Mouse (Mus musculus): ENCODE measurements around the gene Eif4a3. TPM values are rescaled to one million over a fixed set of nuclear protein-coding genes. Genes with fewer than 3 reads are reported as not detected.
"Not testable (repeated sequence)": the region's sequence is repeated elsewhere in the genome, so short reads cannot be mapped to it uniquely, and the experiment has no call there.

Eif4a3 gene
- polyA plus RNA-seq, 2 experiments from 2014 or later, result 170 to 190 TPM

DNA sequence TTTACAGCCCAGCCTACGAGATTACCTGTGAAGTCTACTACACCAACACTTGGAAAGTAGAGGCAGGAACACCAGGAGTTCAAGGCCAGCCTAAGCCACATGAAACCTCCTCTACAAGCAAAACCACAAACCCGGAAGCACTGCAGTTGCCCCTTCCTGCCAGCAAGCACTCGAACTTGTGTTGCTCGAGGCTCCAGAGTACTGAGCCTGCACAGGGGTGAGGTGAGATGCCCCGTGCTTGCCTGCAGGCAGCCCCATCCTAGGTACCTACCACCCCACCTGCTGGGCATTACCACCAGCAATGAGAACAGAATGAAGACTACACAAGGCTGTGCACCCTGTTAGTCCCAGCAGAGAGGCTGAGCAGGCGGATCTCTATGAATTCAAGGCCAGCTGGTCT lies 1.9 kb downstream of the Eif4a3 start:
- ATAC-seq, result no peak

DNA sequence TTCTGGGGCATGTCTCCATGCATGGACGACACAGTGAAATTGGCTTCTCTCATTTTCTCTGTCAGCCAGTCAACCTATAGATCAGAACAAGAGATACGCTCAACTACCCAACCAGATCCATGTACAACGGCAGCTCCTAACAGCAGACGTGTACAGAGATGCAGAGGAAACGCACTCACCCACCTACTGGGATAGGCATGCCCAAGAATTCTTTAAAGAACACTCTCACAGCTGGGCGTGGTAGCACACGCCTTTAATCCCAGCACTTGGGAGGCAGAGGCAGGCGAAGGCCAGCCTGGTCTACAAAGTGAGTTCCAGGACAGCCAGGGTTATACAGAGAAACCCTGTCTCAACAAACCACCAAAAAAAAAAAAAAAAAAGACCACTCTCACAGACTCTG lies 7.0 kb downstream of the Eif4a3 start:
- not testable (repeated sequence) for ATAC-seq

DNA sequence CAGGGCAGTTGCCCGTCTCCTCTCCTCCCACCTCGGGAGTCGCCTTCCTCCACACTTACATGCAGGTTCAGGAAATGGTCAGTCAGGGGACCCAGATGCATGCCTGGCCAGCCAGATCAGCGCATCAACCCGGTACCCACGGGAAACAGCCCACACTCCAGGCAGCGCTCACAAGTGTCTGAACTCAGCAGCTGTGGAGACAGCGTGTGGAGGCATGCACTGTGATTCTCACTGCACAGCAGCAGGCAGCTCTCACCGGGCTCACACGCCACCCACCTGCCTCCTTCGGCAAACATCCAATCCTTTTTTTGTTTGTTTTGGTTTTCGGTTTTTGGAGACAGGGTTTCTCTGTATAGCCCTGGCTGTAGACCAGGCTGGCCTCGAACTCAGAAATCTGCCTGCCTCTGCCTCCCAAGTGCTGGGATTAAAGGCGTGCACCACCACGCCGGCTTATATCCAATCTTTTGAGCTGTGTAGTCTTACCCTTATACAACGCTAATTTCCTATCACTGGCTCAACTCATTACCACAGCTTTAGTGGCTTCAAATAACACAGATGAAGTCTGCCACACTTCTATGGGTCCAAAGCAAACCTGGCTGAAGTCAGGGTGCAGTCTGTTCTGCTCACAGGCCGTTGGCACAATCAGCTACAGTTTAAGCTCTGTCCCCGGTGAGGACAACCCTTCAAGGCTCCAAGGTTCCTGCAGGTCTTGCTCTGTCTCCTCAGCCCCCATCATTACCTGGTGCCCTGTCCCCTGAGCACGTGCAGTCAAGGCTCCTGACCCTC lies 12.5 kb downstream of the Eif4a3 start:
- no peak for ATAC-seq

DNA sequence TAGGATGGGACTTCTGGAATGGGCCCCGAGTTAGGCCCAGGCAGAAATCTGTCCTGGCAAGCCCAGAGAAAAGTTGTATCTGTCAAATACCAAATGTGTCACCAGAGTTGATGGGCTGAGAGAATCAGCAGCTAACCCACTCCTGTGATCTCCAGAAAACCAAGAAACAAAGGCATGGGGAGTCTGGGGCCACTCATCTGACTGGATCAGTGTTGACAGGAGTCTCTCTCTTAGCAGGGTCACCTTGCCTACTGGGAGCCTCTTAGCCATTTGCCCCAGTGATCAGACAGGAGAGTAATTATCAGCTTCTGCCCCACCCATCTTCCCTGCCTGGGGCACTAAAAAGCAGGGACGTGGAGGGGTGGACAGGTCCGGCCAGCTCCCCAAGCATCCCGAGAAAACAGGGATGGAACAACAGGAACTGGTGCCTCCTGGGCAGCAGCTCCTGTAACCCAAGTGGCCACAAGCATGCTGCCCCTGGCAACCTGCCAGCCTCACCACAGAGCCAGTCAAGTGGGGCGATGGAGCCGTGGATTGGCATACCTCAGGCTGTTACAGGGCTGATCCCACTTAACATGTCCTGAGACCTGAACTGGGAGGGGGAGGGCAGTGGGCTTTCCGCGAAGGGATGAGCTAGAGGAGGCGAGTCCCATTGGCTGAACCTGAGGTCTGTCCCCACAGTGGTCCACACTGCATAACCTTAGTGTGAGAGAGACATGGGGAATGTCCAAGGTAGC lies 13.9 kb downstream of the Eif4a3 start:
- ATAC-seq, result no peak

DNA sequence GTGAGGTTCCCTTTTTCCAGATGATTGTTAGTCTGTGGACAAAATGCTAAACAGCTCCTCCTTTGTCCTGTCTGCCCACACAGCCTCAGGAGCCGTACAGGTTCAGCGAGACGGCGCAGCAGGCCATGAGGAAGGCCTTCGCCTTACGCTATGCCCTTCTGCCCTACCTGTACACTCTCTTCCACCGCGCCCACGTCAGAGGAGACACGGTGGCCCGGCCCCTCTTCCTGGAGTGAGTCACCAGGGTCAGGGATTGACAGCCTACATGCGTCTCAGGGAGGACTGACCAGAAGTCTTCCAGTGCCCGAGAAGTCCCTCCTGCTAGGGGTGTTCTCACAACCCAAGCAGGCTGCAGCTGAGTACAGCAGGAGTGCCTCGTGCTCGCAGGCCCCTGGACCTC lies 18.9 kb downstream of the Eif4a3 start:
- no peak for ATAC-seq

DNA sequence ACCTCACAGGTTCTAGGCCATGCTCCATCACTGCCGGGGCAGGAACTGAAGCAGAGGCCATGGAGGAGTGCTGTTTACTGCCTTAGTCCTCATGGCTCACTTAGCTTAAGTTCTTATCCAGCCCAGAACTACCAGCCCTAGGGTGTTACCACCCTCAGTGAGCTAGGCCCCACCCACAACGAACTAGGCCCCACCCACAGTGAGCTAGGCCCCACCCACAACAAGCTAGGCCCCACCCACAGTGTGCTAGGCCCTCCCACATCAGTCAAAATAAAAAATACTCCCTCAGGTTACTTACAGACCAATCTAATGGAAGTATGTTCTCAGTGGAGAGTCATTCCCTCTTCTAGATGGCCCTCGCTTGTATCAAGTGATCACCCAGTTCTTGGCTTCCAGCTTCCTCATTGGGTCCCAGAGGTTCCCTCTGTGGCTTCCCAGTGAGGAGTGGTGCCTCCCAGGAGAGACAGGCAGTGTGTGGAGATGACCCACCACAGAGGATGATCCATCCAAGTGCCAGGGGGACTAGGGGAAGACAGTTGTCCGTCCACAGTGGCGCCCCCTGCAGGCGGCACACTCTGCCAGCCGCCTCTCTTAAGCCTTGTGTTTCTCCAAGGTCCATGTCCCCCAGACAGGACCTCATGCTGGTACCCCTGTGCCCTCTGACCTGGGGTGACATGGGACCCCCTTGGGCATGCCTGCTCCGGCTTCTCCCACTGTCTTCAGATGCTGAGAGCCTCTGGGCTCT lies 26.5 kb downstream of the Eif4a3 start:
- no peak for ATAC-seq

DNA sequence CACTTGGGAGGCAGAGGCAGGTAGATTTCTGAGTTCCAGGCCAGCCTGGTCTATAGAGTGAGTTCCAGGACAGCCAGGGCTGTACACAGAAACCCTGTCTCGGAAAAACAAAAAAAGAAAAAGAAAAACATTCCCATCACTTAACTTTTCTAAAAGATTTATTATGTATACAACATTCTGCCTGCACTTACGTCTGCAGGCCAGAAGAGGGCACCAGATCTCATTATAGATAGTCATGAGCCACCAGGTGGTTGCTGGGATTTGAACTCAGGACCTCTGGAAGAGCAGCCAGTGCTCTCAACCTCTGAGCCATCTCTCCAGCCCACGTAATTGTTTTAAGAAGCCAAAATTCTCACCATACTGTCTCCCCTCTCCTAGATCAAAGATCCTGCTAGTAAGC lies 27.4 kb downstream of the Eif4a3 start:
- ATAC-seq, result not testable (repeated sequence)

DNA sequence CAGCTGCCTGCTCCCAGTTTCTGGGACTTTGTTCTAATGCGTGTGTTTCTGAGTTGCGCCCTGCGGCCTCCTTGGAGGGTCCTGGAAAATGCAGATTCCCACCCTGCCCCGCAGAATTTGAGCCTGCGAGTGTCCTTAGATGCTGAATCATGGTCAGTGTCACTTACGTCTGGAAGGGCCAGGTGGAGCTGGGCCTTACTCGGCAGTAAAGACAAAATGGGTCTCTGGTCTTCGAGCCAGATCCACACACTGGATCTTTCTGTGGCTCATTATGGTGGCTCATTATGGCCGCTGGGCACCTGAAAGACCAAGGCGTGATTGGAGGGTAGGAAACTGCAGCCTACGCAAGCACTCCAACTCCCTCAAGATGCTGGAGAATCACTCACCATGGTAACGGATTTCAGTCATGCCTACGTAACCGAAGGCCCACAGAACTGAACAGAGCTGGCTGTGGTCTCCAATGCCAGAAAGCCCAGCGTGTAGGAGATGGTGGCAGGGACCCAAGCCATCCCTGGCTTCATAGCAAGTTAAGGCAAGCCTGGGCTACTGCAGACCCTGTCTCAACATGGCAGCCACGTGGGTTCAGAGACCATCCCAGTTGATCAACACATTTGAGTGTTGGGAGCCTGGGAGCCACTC lies 31.2 kb downstream of the Eif4a3 start:
- no peak for ATAC-seq

DNA sequence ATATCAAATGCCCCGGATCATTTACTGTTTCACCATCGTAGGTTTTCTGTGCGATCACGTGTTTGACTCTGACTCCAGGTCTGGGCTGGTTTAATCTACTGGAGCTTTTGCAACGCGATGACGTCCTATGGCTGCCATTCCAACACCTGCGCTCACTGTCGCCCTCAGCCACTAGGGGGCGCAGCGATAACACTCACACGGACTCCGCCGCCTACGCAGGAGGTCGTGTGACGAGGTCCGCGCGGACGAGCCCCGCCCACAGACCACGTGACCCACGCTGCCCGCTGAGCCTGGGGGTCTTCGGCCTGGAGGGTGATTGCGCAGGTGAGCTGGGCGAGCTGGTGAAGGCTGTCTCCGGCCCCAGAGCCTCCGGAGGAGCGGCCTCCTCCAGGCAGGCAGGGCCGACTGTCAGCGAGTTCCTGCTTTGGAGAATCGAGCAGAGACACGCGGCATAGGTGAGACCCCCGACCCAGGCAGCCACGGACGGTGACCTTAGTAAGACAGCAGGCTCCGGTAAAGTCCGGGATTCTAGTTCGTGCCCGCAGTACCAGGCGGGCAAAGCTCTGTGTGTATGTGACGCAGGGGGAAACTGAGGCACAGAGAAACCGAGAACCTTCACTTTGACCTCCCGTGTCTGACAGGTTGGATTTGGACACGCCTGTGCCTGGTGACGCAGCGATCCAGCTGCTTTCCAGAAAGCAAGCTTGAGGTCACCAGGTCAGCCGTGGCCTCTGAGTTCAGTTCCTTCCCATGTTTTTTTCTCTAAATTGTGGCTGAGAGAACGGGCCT lies 31.9 kb downstream of the Eif4a3 start, which contains the start of gene Gaa:
TSS of gene Gaa (plus strand) at position 120 of the 789 bp plus-strand sequence.
- ATAC-seq, result peak; percentile 88

DNA sequence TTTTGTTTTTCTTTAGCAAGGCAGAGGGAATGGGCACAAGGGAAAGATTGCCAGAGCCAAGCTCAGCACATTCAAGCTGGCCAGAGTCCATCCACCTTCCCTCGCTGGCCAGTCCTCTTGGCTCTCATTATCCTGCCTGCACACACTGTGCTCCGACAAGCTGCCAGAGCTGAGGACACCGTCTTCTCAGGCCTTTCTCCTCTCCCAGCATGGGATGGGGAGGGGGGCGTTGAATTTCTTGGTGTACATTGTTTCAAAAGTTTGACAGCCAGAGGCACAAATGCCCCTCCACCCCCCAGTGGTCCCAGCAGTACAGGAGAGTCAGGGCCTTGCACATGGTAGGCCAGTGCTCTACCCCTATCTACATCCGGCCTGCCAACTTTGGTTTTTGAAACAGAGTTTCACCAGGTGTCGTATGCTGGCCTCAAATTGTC lies 32.6 kb downstream of the Eif4a3 start:
- peak; percentile 48 for ATAC-seq

DNA sequence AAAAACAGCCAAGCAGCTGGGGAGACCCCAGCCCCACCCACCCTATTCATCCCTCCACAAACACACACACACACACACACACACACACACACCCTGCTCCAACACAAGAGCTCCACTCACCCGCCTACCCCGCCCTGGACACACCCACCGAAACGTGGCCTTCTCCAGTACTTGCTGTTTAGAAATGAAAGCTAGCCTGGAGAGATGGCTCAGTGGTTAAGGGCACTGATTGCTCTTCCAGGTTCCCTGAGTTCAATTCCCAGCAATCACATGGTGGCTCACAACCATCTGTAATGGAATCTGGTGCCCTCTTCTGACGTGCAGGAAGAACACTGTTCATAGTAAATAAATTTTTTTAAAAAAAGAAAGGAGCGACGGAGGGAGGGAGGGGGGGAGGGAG lies 34.1 kb downstream of the Eif4a3 start:
- ATAC-seq, result no peak

DNA sequence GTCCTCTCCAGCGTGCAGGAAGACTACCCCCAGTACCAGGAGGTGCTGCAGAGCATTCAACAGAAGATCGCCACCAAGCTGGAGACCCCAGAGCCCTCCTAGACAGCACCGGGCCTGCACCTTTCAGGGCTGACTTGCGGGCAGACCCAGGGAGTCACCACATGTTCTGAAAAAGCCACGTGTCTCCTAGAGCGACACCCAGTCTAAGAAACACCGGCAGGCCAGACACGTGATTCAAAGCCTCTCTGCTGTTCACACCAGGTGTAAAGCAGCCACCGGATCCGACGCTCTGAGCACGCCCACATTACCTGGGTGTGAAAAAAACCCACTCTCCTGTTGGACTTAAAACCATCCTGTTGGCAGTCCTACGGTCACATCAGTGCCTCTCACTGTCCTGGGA lies 35.5 kb downstream of the Eif4a3 start:
- no peak for ATAC-seq

DNA sequence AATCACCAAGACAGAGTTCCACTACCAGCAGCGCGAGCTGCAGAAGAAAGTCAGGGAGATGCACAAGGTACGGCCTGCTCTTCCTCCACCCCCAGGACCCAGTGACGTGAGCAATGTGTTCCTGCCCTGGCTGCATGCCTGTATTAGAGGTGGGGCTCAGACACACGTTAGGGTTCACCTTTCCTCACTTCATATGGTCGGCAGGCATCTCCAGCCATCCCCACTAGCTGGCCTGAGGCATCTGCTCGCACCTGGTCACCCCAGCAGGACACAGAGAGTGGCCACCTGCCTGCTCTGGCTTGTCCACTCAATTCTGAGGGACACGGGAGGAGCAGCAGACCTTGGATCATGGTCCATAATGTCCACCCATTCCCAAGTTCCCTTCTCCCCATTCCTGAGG lies 39.9 kb downstream of the Eif4a3 start:
- no peak for ATAC-seq

DNA sequence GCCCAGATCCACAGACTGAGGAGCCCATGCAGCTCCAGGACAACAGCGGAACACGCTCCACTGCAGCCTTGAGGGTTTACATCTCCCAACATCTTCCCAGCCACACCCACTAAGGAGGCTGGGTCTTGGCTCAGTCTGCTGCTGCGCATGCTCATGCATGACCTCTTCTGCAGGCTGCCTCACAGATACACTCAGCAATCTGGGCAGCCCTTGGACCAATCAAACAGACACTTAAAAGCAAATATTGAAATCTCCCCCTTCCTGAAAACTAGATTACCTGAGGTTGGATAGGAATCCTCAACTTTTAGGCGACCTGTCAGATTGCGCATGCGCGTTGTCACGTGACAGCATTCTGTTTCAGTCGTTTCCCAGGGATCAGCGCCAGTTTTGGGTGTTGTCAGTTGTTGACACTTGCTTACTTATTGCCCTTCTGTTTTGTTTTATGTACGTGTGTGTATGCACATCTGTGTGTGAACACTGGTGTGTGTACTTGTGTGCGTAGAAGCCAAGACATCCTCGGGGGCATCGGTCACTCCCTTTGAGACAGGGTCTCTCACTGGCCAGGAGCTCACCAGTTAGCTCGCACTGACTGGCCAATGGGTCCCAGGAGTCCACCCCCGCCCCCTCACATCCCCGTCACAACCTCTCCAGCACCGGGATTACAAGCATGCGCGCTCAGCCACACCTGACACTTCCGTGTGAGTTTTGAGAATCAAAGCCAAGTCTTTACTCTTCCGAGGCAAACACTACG lies 41.1 kb downstream of the Eif4a3 start:
- no peak for ATAC-seq

DNA sequence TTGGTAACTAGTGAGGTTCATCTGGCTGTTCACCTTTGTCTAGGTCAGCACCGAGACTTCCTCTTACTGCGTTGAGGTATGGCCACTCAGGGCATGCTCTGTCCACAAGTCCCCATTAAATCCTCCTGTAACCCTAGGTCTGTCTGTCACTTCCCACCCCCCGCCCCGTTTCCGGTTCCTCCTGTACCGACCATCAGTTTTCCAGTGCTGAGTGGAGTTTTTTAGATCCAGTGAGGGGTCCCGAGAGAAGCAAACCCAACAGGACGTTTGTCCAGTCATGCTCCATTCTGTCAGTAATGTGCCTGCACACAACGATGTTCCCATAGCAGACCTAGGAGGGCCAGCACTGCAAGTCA lies 41.7 kb downstream of the Eif4a3 start:
- ATAC-seq, result no peak

DNA sequence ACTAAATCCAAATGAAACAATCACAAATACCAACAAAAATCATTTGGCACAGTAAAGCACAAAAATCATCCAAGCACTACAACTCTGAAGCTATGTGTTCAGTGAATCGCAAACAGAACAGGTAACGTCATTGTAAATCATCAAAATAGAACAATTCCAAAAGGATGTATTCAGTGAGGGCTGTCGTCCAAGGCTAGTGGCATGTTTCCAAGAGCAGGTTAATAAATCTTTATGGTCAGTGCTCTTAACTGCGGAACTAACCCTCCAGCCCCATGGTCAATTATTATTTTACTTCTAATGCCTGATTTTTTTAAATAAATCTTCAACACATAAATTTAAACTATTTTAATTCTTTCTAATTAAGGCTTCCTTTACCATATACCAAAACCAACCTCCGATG lies 43.3 kb downstream of the Eif4a3 start:
- ATAC-seq, result not testable (repeated sequence)

DNA sequence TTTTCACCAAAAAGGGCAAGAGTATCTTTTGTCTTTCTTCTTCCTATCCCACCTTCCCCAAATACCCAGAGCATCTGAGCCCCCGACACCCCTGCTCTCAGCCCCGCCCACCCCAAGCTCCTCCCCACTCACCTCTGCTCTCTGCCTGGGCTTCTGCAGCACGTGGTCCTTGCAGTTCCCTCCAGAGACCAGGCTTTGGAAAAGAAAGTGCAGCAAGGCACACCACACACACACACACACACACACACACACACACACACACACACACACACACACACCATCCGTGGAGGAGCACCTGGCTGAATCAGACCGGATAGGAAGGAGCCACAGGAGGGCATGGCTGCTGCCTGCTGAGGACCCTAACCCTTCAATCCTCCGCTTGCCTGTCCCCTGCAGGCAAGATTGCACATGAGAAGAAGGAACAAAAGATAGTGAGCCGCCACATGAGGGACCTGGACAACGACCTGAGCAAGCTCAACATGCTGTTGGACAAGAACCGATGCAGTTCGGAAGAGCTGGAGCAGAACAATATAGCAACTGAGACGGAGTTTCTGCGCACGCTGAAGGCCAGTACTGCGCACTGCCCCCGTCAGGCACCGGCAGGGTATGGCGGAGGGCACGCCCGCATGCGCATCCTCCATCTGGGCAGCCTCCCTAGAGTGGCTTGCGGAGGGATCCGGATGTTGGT lies 46.9 kb downstream of the Eif4a3 start:
- peak; percentile 77 for ATAC-seq

DNA sequence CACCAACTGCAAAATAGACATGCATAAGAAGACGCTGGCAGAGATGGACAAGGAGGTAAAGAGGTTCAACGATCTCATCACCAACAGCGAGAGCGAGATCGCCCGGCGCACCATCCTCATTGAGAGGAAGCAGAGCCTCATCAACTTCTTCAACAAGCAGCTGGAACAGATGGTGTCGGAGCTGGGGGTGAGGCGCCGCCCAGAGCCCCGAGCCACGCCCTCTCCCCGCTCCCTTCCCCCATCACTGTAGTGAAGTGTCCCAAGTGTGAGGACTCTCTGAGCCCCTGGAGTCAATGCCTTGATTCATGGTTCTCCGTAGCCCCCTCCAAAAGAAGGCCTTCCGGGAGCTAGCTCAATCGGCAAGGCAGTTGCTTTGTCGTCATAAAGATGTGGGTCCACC lies 48.9 kb downstream of the Eif4a3 start:
- no peak for ATAC-seq

DNA sequence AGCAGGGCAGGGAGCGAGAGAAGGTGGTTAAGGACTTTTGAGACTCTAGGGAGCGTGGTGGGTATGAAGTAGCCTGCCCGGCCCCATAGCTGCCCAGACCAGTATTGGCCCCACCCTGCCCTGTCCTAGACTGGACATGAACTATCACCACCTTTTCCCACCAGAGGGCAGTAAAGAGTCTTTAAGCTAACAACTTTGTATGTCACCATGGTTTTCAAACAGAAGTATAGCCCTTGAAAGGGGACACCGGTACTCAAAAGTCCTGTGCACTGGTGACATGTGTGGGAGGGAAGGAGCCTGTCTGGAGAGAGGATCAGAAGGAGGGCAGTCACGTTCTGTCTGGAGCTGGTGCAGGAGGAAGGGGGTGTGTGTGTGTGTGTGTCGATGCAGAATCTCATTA lies 50.9 kb downstream of the Eif4a3 start:
- ATAC-seq, result no peak

DNA sequence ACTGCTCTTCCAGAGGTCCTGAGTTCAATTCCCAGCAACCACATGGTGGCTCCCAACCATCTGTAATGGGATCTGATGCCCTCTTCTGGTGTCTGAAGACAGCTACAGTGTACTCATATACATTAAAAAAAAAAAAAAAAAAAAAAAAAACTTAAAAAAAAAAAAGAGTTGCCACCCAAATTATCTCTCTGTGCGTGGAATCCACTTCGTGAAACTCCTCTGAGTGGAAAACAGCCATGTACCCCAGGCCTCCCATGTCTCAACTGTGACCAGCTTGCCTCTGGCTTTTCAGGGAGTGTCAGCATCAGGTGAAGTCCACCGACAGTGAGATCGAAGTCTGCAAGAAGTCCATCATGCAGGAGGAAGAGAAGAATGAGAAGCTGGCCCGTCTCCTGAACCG lies 54.3 kb downstream of the Eif4a3 start:
- not testable (repeated sequence) for ATAC-seq

DNA sequence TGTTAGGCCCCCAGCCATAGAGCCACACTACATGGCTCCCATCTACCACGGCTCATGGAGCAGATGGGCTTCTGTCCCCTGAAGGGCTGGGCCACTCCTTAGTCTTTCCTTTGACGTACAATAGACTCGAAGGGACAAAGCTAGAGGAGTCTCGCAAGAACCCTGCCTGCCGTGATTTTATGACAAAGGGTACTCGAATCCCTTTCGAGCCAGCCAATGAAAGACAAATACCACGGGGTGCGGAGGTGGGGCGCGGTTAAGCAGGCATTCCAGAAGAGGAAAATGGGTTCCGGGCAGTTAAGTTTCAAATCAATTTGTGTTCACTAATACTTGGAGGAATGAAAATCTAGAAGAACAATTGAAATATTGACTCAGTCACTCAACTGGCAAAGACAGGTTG lies 60.4 kb downstream of the Eif4a3 start:
- no peak for ATAC-seq
